Mouse (Mus musculus): ENCODE measurements at regions not wholly inside any gene's neighbourhood (a gene's known extent, or its start where the extent isn't known, plus 50 kb on each side); places are given as distances from the start of the nearest gene placed in this dataset.

DNA sequence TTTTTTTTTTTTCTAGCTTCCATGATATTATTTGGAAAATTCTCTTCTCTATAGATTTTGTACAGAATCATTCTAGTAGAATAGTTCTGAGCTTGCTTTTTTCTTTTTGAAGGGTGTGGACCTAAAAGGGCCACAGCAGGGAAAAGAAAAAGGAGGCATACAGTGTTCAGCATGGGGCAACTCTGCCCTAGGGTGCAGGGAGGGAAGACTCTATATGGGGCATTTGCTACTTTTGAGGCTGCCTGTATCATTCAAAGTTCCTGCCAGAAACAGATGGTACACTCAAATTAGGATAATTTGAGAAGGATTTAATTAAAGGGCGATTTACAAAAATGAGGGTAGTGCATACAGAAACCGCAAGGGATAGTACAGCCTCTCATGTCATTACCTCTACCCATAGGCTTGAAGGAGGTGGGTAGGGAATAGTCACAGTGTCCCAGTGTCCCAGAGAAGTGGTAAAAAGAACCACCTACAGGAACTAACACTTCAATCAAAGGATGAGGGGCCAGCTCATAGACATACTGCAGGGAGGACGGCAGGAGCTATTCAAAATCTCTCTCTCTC, 128.4 kb upstream of the Speer2 start:
- no peak for TF ChIP-seq CTCF (IDR thresholded peaks at IDR 0.05; ENCODE audit: control insufficient read depth, insufficient read depth, insufficient replicate concordance, low read depth, low read length)
- TF ChIP-seq POLR2A (IDR thresholded peaks at IDR 0.05; ENCODE audit: control insufficient read depth, low read depth, low read length) = no peak

All from testis, adult 2 months (tissue).